Mouse (Mus musculus) ES-E14 (cell line): Measurements from ENCODE around the gene Gpank1. TPM values are rescaled to one million over a fixed set of nuclear protein-coding genes. Genes with fewer than 3 reads are reported as not detected.
"Not testable (repeated sequence)": the region's sequence is repeated elsewhere in the genome, so short reads cannot be mapped to it uniquely, and the experiment has no call there.

Experiments used
- DNase-seq: peaks from one replicate; pipeline ENCODE4 v3.0.0-alpha.2; 2013; ENCODE audit warnings: low read depth, low spot score
- H3K27ac ChIP-seq: 2 replicates; pipeline ENCODE4 v1.5.1; 2012; ENCODE audit warnings: low read depth, mild to moderate bottlenecking, low read length, moderate library complexity, mixed read lengths; ENCODE audit not compliant: poor library complexity, insufficient read depth, severe bottlenecking
- H3K36me3 ChIP-seq: 2 replicates; pipeline ENCODE4 v1.6.1; 2012; ENCODE audit warnings: mild to moderate bottlenecking, low read length, moderate library complexity, mixed read lengths; ENCODE audit not compliant: control insufficient read depth, poor library complexity, insufficient read depth, severe bottlenecking
- H3K4me1 ChIP-seq, 2 experiments: fragments of 150-350 bp in 1 of 2; sonication (generic) in 1 of 2; 2 replicates each; pipeline ENCODE4 v1.6.1; 2012; ENCODE audit warnings: low read length in 2 of 2, mild to moderate bottlenecking in 1 of 2, mixed read lengths in 1 of 2; ENCODE audit not compliant: control insufficient read depth in 2 of 2, insufficient read depth in 2 of 2, poor library complexity in 1 of 2
- H3K4me3 ChIP-seq, 2 experiments: fragments of 150-350 bp in 1 of 2; sonication (generic) in 1 of 2; 2 replicates each; pipeline ENCODE4 v1.5.1; 2012; ENCODE audit warnings: low read length in 2 of 2, low read depth in 1 of 2, mild to moderate bottlenecking in 1 of 2, mixed read lengths in 1 of 2; ENCODE audit not compliant: insufficient read depth in 1 of 2, poor library complexity in 1 of 2, severe bottlenecking in 1 of 2
- H3K9ac ChIP-seq: 2 replicates; pipeline ENCODE4 v1.6.1; 2012; ENCODE audit warnings: low read depth, mild to moderate bottlenecking, low read length, mixed read lengths; ENCODE audit not compliant: poor library complexity, insufficient read depth, severe bottlenecking
- H3K9me3 ChIP-seq: fragments of 150-350 bp; sonication (generic); 2 replicates; pipeline ENCODE4 v1.6.1; 2012; ENCODE audit warnings: low read depth, mild to moderate bottlenecking, low read length; ENCODE audit not compliant: control insufficient read depth, insufficient read depth
- CHD2 ChIP-seq: IDR thresholded peaks from 2 replicates; pipeline ENCODE4 v1.6.1; 2014; ENCODE audit warnings: mild to moderate bottlenecking, low read depth, low read length, inconsistent platforms
- HCFC1 ChIP-seq: IDR thresholded peaks from 2 replicates; pipeline ENCODE4 v1.6.1; 2012; ENCODE audit warnings: low read length, inconsistent platforms, borderline replicate concordance; ENCODE audit not compliant: insufficient read depth
- MAFK ChIP-seq: IDR thresholded peaks from 2 replicates; pipeline ENCODE4 v1.6.1; 2014; ENCODE audit warnings: mild to moderate bottlenecking, low read depth, low read length, inconsistent platforms; ENCODE audit not compliant: insufficient read depth
- ZC3H11A ChIP-seq: IDR thresholded peaks from 2 replicates; pipeline ENCODE4 v1.6.1; 2012; ENCODE audit warnings: low read depth, mild to moderate bottlenecking, inconsistent platforms, low read length, borderline replicate concordance
- ZNF384 ChIP-seq: IDR thresholded peaks from 2 replicates; pipeline ENCODE4 v1.6.1; 2012; ENCODE audit warnings: low read depth, low read length, inconsistent platforms
- in situ Hi-C, 2 experiments: fragments of 600-800 bp; cut with MboI; formaldehyde crosslinking; loops; one replicate each; pipeline ENCODE4 v1.15.1; 2025; ENCODE audit warnings: low sequenced_read_pairs in 2 of 2, inconsistent platforms in 1 of 2; ENCODE audit not compliant: unreplicated experiment in 2 of 2
- total RNA-seq: library from RNA; depleted of rRNA; stranded (reverse); fragments of 300-350 nt; gene quantifications from 2 replicates; pipeline ENCODE4 v1.2.3, GENCODE M21; 2012

The Gpank1 gene
- total RNA-seq, 1 experiment, result 31.1 TPM

DNA sequence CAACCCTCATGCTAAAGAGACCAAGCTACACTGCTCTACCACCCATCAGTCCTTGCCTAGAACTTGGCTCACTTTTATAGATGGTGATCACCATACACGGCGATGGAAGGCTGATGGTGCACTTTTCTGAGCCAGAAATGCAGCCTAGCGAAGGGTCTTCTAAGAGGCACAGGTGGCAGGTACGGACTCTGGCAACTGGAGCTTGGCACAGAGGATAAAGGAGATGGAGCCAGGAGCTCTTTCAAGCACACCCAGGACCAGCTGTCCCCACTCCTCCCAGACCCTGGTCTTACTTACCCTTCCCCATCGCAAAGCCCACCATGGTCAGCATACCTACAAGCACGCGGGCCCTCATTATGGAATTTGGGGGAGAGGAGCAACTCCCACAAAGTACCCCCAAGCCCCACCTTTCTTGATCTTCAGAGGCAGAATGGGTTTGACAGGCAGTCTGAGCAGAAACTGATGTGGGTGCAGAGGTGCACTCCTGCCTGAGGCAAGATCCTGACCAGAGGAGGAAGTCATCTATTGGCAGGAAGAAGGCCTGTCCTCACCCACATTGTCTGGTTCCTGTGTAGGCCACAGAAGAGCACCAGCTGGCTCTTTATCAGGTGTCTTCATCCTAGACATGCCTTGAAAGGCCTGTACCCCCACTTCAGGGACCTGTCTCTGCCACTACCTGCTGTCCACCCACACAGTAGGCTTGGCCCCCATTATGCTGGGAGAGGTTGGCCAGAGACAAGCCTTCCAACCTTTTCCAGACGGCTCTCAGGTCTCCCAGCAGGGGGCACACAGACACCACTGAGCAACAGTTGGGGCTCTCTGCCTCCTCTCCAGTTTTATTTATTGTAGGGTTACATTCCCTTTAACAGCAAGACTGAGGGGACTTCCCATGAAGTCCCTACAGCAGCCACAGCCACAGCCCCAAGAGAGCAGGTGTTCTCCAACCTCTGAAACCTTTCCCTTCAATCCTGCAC lies 5.9 kb upstream of the Gpank1 start, which contains the start of gene Ly6g5b:
Ly6g5b (minus strand) TSS at position 383 of the 974 bp plus-strand sequence.
- Histone ChIP-seq H3K36me3 (peaks cover 32% of the 10 kb centered on the region), H3K27ac (no peak within 1 kb of the TSS), H3K9ac (no peak within 1 kb of the TSS), H3K9me3 (no peaks in the 10 kb centered on the region), H3K4me3 (no peak within 1 kb of the TSS), H3K4me1 (peaks cover 0 to 3% of the 10 kb centered on the region in 2 experiments; a peak in 2 of 4 replicates)
- in situ Hi-C loops, result loop anchor here in 1 of 2 experiments (25.0 kb wide), 1 partner anchor 103 kb away; the partner anchor contains the start of genes Vars and Vwa7
- TF ChIP-seq HCFC1 (no peak), ZC3H11A (no peak), MAFK (no peak), ZNF384 (no peak), CHD2 (no peak)
- no peak for DNase-seq

DNA sequence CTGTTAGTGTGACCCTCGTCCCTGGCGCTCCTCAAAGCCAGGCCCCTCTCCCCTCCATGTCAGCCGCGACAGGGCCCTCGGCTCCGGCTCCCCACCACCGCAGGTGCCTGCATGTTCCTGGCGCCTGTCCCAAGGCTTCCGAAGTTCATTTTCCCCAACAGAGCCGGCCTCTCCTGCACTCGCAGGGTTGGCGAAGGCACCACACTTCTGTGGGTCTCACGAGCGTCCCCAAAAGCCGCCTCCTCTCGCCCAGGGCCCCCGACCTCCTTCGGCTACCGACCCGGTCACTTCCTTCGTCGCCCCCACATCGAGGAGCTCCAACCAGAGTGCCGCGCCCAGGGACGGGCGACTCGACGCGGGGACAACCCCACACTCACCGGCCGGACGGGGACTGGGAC lies 511 bp upstream of the Gpank1 start:
- peak overlapping the region; percentile 97 for H3K9ac ChIP-seq
- H3K9me3 ChIP-seq, result no peaks in the 10 kb centered on the region
- H3K4me1 ChIP-seq, result peaks cover 0 to 7% of the 10 kb centered on the region in 2 experiments; a peak in 2 of 4 replicates
- H3K36me3 ChIP-seq, result peaks cover 35% of the 10 kb centered on the region
- TF ChIP-seq CHD2, result no peak
- no peak for TF ChIP-seq ZNF384
- no peak for TF ChIP-seq HCFC1
- TF ChIP-seq ZC3H11A, result no peak
- no peak for DNase-seq
- peak overlapping the region; percentile 24 for H3K27ac ChIP-seq
- peak overlapping the region; percentile 92 to 98 for H3K4me3 ChIP-seq
- in situ Hi-C loops, result loop anchor here in 1 of 2 experiments (25.0 kb wide), 1 partner anchor 108 kb away; the partner anchor contains the start of genes Vars and Vwa7

DNA sequence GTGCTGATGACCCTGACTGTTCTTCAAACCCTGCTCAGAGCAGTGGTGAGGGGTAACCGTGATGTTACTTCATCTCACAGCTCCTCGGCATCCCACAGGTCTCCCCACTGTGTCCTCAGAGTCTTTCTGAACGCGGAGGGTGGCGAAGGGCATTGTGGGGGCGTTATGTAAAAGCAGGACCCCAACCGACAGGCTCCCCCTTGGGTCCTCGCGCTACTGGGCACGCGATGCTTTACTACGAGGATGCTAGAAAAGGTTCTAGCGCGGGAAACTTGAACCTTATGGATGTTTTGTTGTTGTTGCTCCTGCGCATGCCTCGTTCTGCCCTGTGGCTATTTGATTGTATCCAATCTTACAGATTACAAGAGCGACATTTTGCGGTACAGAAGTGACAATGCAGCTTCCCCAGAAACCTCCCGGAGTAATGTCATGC lies 632 bp downstream of the Gpank1 start, which contains the start of gene Csnk2b:
Csnk2b (minus strand) TSS at position 183 of the 433 bp plus-strand sequence.
- H3K4me3 ChIP-seq, result peak within 1 kb of the TSS; percentile 92 to 98
- in situ Hi-C loops, result loop anchor here in 1 of 2 experiments (25.0 kb wide), 1 partner anchor 110 kb away; the partner anchor contains the start of genes Vars and Vwa7
- peak within 1 kb of the TSS; percentile 97 for H3K9ac ChIP-seq
- H3K4me1 ChIP-seq, result peaks cover 0 to 7% of the 10 kb centered on the region in 2 experiments; a peak in 2 of 4 replicates
- TF ChIP-seq ZC3H11A (0 out of 2 replicates have a peak, but pooled peaks have one; percentile 11), MAFK (no peak)
- no peaks in the 10 kb centered on the region for H3K9me3 ChIP-seq
- H3K36me3 ChIP-seq, result peaks cover 28% of the 10 kb centered on the region
- DNase-seq, result peak; percentile 40
- peak within 1 kb of the TSS; percentile 74 for H3K27ac ChIP-seq

DNA sequence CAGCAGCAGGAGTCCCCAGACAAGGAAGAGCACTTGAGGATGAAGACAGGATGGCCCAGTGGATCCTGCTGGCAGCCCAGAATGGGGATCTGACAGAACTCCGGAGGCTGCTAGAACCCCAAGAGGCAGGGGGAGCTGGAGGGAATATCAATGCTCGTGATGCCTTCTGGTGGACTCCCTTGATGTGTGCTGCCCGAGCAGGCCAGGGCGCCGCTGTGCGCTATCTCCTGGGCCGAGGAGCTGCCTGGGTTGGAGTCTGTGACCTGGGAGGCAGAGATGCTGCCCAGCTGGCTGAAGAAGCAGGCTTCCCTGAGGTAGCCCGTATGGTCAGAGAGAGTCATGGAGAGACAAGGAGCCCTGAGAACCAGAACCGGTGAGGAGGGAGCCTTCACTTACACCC lies 2.0 kb downstream of the Gpank1 start:
- H3K4me1 ChIP-seq, DNase-seq, H3K4me3 ChIP-seq, H3K9me3 ChIP-seq, H3K27ac ChIP-seq, H3K9ac ChIP-seq: not testable (repeated sequence)
- peaks cover 18% of the 10 kb centered on the region for H3K36me3 ChIP-seq
- in situ Hi-C loops, result loop anchor here in 1 of 2 experiments (25.0 kb wide), 1 partner anchor 111 kb away; the partner anchor contains the start of genes Vars and Vwa7

DNA sequence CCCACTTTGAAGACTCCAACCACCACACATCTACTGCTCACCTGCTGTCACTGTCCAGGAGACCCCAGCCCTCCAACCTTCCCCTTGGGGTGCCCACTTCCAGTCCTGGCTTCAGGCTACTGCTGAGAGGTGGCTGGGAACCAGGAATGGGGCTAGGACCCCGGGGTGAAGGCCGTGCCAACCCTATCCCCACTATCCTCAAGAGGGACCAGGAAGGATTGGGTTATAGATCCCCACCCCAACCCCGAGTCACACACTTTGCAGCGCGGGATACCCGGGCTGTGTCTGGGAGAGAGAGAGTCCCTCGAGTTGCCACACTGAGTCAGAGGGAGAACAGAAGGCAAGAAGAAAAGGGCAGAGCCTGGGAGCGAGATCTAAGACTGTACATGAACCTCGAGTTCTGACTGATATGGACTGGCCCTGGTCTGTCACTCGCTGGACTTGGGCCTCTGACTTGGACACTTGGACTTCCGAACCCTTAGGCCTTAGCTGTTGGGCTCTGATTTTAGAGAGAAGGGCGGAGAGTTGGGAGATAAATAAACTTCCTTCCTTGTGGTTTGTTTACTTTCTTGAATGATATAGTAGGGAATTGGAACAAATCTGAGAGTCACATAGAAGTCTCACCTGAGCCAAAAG lies 3.1 kb downstream of the Gpank1 start:
- not testable (repeated sequence) for H3K9me3 ChIP-seq, H3K27ac ChIP-seq, H3K4me3 ChIP-seq, H3K9ac ChIP-seq, DNase-seq, H3K4me1 ChIP-seq
- in situ Hi-C loops, result loop anchor here in 1 of 2 experiments (25.0 kb wide), 1 partner anchor 112 kb away; the partner anchor contains the start of genes Vars and Vwa7
- peaks cover 13% of the 10 kb centered on the region; the same call in 1 of the 2 replicates for H3K36me3 ChIP-seq
